Mouse (Mus musculus) heart, adult 2 months (tissue): ENCODE results near the gene Cyp2d22.

Experiments used
- CTCF ChIP-seq: fragments of 200-600 bp; IDR thresholded peaks from 2 replicates; pipeline ENCODE4 v1.8.1; 2022; ENCODE audit warnings: antibody characterized with exemption, mild to moderate bottlenecking, moderate library complexity
- EP300 ChIP-seq: fragments of 200-500 bp; IDR thresholded peaks from 2 replicates; pipeline ENCODE4 v1.6.1; 2011; ENCODE audit warnings: low read depth, low read length, control low read depth; ENCODE audit not compliant: insufficient read depth
- POLR2A ChIP-seq: fragments of 200-500 bp; IDR thresholded peaks from 2 replicates; pipeline ENCODE4 v1.6.1; 2011; ENCODE audit warnings: mild to moderate bottlenecking, low read depth, low read length, control low read depth; ENCODE audit not compliant: insufficient read depth

- TF ChIP-seq EP300 (no peak), CTCF (no peak), POLR2A (no peak)
Observed at GRCm38 (mm10) chr15:82378261-82379180, 1.5 kb downstream of the Cyp2d22 start.
